Mouse (Mus musculus) right cerebral cortex, postnatal 14 days (tissue): ENCODE results near the gene Paqr4.
"Not testable (repeated sequence)": the region's sequence is repeated elsewhere in the genome, so short reads cannot be mapped to it uniquely, and the experiment has no call there.

Experiments
- DNase-seq: peaks from one replicate; pipeline ENCODE4 v3.0.0; 2022

Paqr4 gene

GRCm38 (mm10) chr17:23740598-23741021 is at the start of gene Paqr4:
TSS of gene Paqr4 (minus strand) at chr17:23740867.
- no peak for DNase-seq

- DNase-seq, result no peak
These were observed 49.1 kb upstream of the Paqr4 start for GRCm38 (mm10) chr17:23789749-23790268.

- no peak for DNase-seq
These were observed 48.3 kb upstream of the Paqr4 start for GRCm38 (mm10) chr17:23788973-23789372.

GRCm38 (mm10) chr17:23786510-23786931 is 45.9 kb upstream of the Paqr4 start:
- DNase-seq, result no peak

GRCm38 (mm10) chr17:23785561-23786471 is 45.1 kb upstream of the Paqr4 start, which contains the start of gene Flywch2:
TSS of gene Flywch2 (minus strand) at chr17:23786081.
- peak; percentile 84 for DNase-seq

- DNase-seq, result no peak
These were observed 42.7 kb upstream of the Paqr4 start for GRCm38 (mm10) chr17:23783352-23783751.

GRCm38 (mm10) chr17:23778447-23778846 is 37.8 kb upstream of the Paqr4 start:
- DNase-seq, result no peak

- no peak for DNase-seq
These were observed 36.5 kb upstream of the Paqr4 start for GRCm38 (mm10) chr17:23777141-23777540.

- no peak for DNase-seq
These were observed 35.5 kb upstream of the Paqr4 start for GRCm38 (mm10) chr17:23776216-23776615.

- peak; percentile 81 for DNase-seq
These were observed 33.4 kb upstream of the Paqr4 start for GRCm38 (mm10) chr17:23774090-23774489.

GRCm38 (mm10) chr17:23773676-23774075 is 33.0 kb upstream of the Paqr4 start:
- no peak for DNase-seq

GRCm38 (mm10) chr17:23772219-23772556 is 31.5 kb upstream of the Paqr4 start:
- not testable (repeated sequence) for DNase-seq

GRCm38 (mm10) chr17:23771284-23772218 is 30.9 kb upstream of the Paqr4 start, which contains the start of gene Flywch1:
TSS of gene Flywch1 (minus strand) at chr17:23771602.
- peak; percentile 99 for DNase-seq

GRCm38 (mm10) chr17:23770896-23771283 is 30.2 kb upstream of the Paqr4 start:
- no peak for DNase-seq

- DNase-seq, result no peak
These were observed 29.8 kb upstream of the Paqr4 start for GRCm38 (mm10) chr17:23770493-23770892.

GRCm38 (mm10) chr17:23762976-23763375 is 22.3 kb upstream of the Paqr4 start:
- DNase-seq, result no peak

GRCm38 (mm10) chr17:23761155-23761554 is 20.5 kb upstream of the Paqr4 start:
- DNase-seq, result no peak

GRCm38 (mm10) chr17:23760231-23760630 is 19.6 kb upstream of the Paqr4 start:
- DNase-seq, result no peak

GRCm38 (mm10) chr17:23758801-23759200 is 18.1 kb upstream of the Paqr4 start:
- no peak for DNase-seq

- DNase-seq, result no peak
These were observed 16.9 kb upstream of the Paqr4 start for GRCm38 (mm10) chr17:23757581-23757980.

GRCm38 (mm10) chr17:23755689-23756088 is 15.0 kb upstream of the Paqr4 start:
- no peak for DNase-seq

- DNase-seq, result no peak
These were observed 8.9 kb upstream of the Paqr4 start for GRCm38 (mm10) chr17:23749400-23750191.
